16 mouse cellular contexts compared by ENCODE assay signal in genomic region chr17:27004903-27005485, GRCm38 (mm10). TPM values are rescaled to one million over a fixed set of nuclear protein-coding genes. Genes with fewer than 3 reads are reported as not detected.
DNase-seq lines count a peak whose midpoint lies in the region; ATAC-seq and TF ChIP-seq lines count a peak whose summit lies in the region.
"Had no signal": no experiment of that assay in that cellular context is flagged by ENCODE, and none has a peak within 500 bp of the region (broad histone marks: within the 10 kb centered on the region; RNA-seq: fewer than 3 reads in every experiment).

No protein-coding gene starts in this region.

- WGBS in heart, embryonic 12.5 days, result 25% methylated on average over 19 of the region's 19 CpGs
- WGBS in lung, embryonic 15.5 days, result 30% methylated on average over 19 of the region's 19 CpGs
- 61% methylated on average over 19 of the region's 19 CpGs for WGBS in olfactory bulb, adult 2 months
- 32% methylated on average over 19 of the region's 19 CpGs for WGBS in kidney, embryonic 14.5 days
- 57% methylated on average over 19 of the region's 19 CpGs for WGBS in forebrain, embryonic 16.5 days

- no peak for DNase-seq in heart, adult 8-10 months (ENCODE audit: low spot score)
- no peak for DNase-seq in lung, postnatal 14 days
- peak; percentile 39 for DNase-seq in R1 (ENCODE audit: low read depth, low spot score)
- DNase-seq: cerebellum, adult 11-12 months had no signal

- peaks cover 11% of the 10 kb centered on the region; the same call in 1 of the 2 replicates for H3K27me3 ChIP-seq in heart, embryonic 12.5 days (replicated peaks)
- 0 out of 2 replicates have a peak, but pooled peaks cover 5% of the 10 kb centered on the region for H3K27me3 ChIP-seq in lung, embryonic 15.5 days
- H3K27me3 ChIP-seq in kidney, embryonic 14.5 days (ENCODE audit: control insufficient read depth, insufficient read depth, low read length), result no peaks in the 10 kb centered on the region
- no peaks in the 10 kb centered on the region for H3K27me3 ChIP-seq in forebrain, embryonic 16.5 days (replicated peaks; ENCODE audit: control insufficient read depth, insufficient read depth, low read length)
- H3K27me3 ChIP-seq: CH12.LX; midbrain, embryonic 13.5 days; neural tube, embryonic 13.5 days; Patski had no signal

- H3K4me3 ChIP-seq in heart, embryonic 12.5 days, result no peak overlapping the region
- no peak overlapping the region for H3K4me3 ChIP-seq in lung, embryonic 15.5 days
- H3K4me3 ChIP-seq in olfactory bulb, adult 2 months (ENCODE audit: insufficient read depth, low read depth, low read length), result no peak overlapping the region
- H3K4me3 ChIP-seq in kidney, embryonic 14.5 days (ENCODE audit: low read length), result no peak overlapping the region
- H3K4me3 ChIP-seq in forebrain, embryonic 16.5 days (replicated peaks; ENCODE audit: low read length), result no peak overlapping the region
- H3K4me3 ChIP-seq: forebrain, embryonic 10.5 days; hindbrain, embryonic 10.5 days; liver, embryonic 12.5 days; midbrain, embryonic 13.5 days; neural tube, embryonic 13.5 days had no signal

- ATAC-seq in heart, embryonic 12.5 days (ENCODE audit: insufficient number of reproducible peaks, low FRiP score), result no peak
- no peak for ATAC-seq in lung, embryonic 15.5 days (ENCODE audit: borderline replicate concordance, extremely low read depth, low FRiP score, low TSS enrichment)
- no peak for ATAC-seq in kidney, embryonic 14.5 days (ENCODE audit: low FRiP score, low TSS enrichment)
- ATAC-seq in forebrain, embryonic 16.5 days, result no peak
- ATAC-seq: liver, embryonic 12.5 days; midbrain, embryonic 13.5 days; Patski had no signal

- peaks cover 8% of the 10 kb centered on the region; the same call in 1 of the 2 replicates for H3K4me1 ChIP-seq in heart, embryonic 12.5 days (replicated peaks)
- peaks cover 3% of the 10 kb centered on the region; the same call in 1 of the 2 replicates for H3K4me1 ChIP-seq in lung, embryonic 15.5 days
- peaks cover 28% of the 10 kb centered on the region for H3K4me1 ChIP-seq in olfactory bulb, adult 2 months (ENCODE audit: control insufficient read depth, insufficient read depth, low read length)
- no peaks in the 10 kb centered on the region for H3K4me1 ChIP-seq in kidney, embryonic 14.5 days (ENCODE audit: control insufficient read depth, insufficient read depth, low read length)
- H3K4me1 ChIP-seq in forebrain, embryonic 16.5 days (replicated peaks; ENCODE audit: control insufficient read depth, insufficient read depth, low read length), result no peaks in the 10 kb centered on the region
- H3K4me1 ChIP-seq: liver, embryonic 12.5 days; midbrain, embryonic 13.5 days had no signal

- TF ChIP-seq POLR2A in olfactory bulb, adult 2 months (IDR thresholded peaks at IDR 0.05; ENCODE audit: insufficient read depth, low read depth, low read length), result no peak

- no peak overlapping the region for H3K9ac ChIP-seq in heart, embryonic 12.5 days
- no peak overlapping the region for H3K9ac ChIP-seq in lung, embryonic 15.5 days
- no peak overlapping the region for H3K9ac ChIP-seq in kidney, embryonic 14.5 days (ENCODE audit: low read depth, low read length)
- H3K9ac ChIP-seq in forebrain, embryonic 16.5 days (replicated peaks; ENCODE audit: low read depth, low read length), result no peak overlapping the region
- H3K9ac ChIP-seq: liver, embryonic 12.5 days; midbrain, embryonic 13.5 days; neural tube, embryonic 13.5 days had no signal

- TF ChIP-seq CTCF in olfactory bulb, adult 2 months (IDR thresholded peaks at IDR 0.05; ENCODE audit: insufficient read depth, low read depth, low read length), result no peak

- H3K4me2 ChIP-seq in heart, embryonic 12.5 days, result peak overlapping the region; percentile 23; the same call in 1 of the 2 replicates
- H3K4me2 ChIP-seq in lung, embryonic 15.5 days, result peak overlapping the region; percentile 3; the same call in 1 of the 2 replicates
- H3K4me2 ChIP-seq in kidney, embryonic 14.5 days (replicated peaks; ENCODE audit: low read depth, low read length), result no peak overlapping the region
- no peak overlapping the region for H3K4me2 ChIP-seq in forebrain, embryonic 16.5 days (ENCODE audit: low read length)
- H3K4me2 ChIP-seq: liver, embryonic 12.5 days; midbrain, embryonic 13.5 days; neural tube, embryonic 13.5 days had no signal

- no peaks in the 10 kb centered on the region for H3K36me3 ChIP-seq in heart, embryonic 12.5 days
- no peaks in the 10 kb centered on the region for H3K36me3 ChIP-seq in lung, embryonic 15.5 days
- H3K36me3 ChIP-seq in kidney, embryonic 14.5 days (ENCODE audit: control insufficient read depth, insufficient read depth, low read length), result no peaks in the 10 kb centered on the region
- no peaks in the 10 kb centered on the region for H3K36me3 ChIP-seq in forebrain, embryonic 16.5 days (ENCODE audit: control insufficient read depth, insufficient read depth)
- H3K36me3 ChIP-seq: forebrain, embryonic 10.5 days; hindbrain, embryonic 10.5 days; liver, embryonic 12.5 days; midbrain, embryonic 13.5 days; neural tube, embryonic 13.5 days had no signal

- no peaks in the 10 kb centered on the region for H3K9me3 ChIP-seq in heart, embryonic 12.5 days (replicated peaks)
- H3K9me3 ChIP-seq in lung, embryonic 15.5 days, result no peaks in the 10 kb centered on the region
- no peaks in the 10 kb centered on the region for H3K9me3 ChIP-seq in kidney, embryonic 14.5 days (ENCODE audit: control insufficient read depth, low read length)
- H3K9me3 ChIP-seq in forebrain, embryonic 16.5 days (ENCODE audit: control insufficient read depth, low read length), result no peaks in the 10 kb centered on the region
- H3K9me3 ChIP-seq: forebrain, embryonic 10.5 days; hindbrain, embryonic 10.5 days; liver, embryonic 12.5 days; midbrain, embryonic 13.5 days; neural tube, embryonic 13.5 days had no signal

- H3K27ac ChIP-seq in heart, embryonic 12.5 days (ENCODE audit: poor library complexity, severe bottlenecking), result no peak overlapping the region
- H3K27ac ChIP-seq in lung, embryonic 15.5 days, result no peak overlapping the region
- H3K27ac ChIP-seq in olfactory bulb, adult 2 months (ENCODE audit: insufficient read depth, low read depth, low read length), result peak overlapping the region; percentile 23; the same call in 1 of the 2 replicates
- H3K27ac ChIP-seq in kidney, embryonic 14.5 days (ENCODE audit: low read depth, low read length), result no peak overlapping the region
- H3K27ac ChIP-seq in forebrain, embryonic 16.5 days (ENCODE audit: low read length), result no peak overlapping the region
- H3K27ac ChIP-seq: forebrain, embryonic 10.5 days; hindbrain, embryonic 10.5 days; liver, embryonic 12.5 days; midbrain, embryonic 13.5 days; neural tube, embryonic 13.5 days had no signal

RNA-seq across cellular contexts. Expression of gene Bak1, which starts 23.8 kb away (rescaled TPM):
- polyA plus RNA-seq in heart, embryonic 12.5 days (2016; fragmentation: Nextera tagmentation; extraction: Ambion mirVana), result 4.3 and 5.8 TPM in 2 replicates
- total RNA-seq in heart, adult 8-10 months (2022), result 10 to 100 TPM; 11.0 to 15.9 (median 13.7) TPM
- polyA plus RNA-seq in lung, embryonic 15.5 days (2015; fragmentation: Nextera tagmentation; extraction: Ambion mirVana), result 5.2 and 6.0 TPM in 2 replicates
- polyA plus RNA-seq in olfactory bulb, adult 2 months (2012; ENCODE audit: insufficient read depth, insufficient read length, low replicate concordance, missing spikeins), result not detected in 2 replicates
- 11.1 and 16.0 TPM in 2 replicates for polyA plus RNA-seq in kidney, embryonic 14.5 days (2014; fragmentation: Nextera tagmentation; extraction: Ambion mirVana)
- polyA plus RNA-seq in forebrain, embryonic 16.5 days (2015; fragmentation: Nextera tagmentation; extraction: Ambion mirVana), result 2.2 and 2.7 TPM in 2 replicates

RNA-seq across cellular contexts. Expression of gene Zbtb9, which starts 32.0 kb away (rescaled TPM):
- 10.3 and 10.7 TPM in 2 replicates for polyA plus RNA-seq in heart, embryonic 12.5 days (2016; fragmentation: Nextera tagmentation; extraction: Ambion mirVana)
- 1 to 10 TPM in 3 of 4 experiments, not detected in 1; 1.5 to 3.4 (median 2.2) TPM for total RNA-seq in heart, adult 8-10 months (2022)
- 16.3 and 16.9 TPM in 2 replicates for polyA plus RNA-seq in lung, embryonic 15.5 days (2015; fragmentation: Nextera tagmentation; extraction: Ambion mirVana)
- polyA plus RNA-seq in olfactory bulb, adult 2 months (2012; ENCODE audit: insufficient read depth, insufficient read length, low replicate concordance, missing spikeins), result 109 TPM in 1 of 2 replicates, not detected in the other
- polyA plus RNA-seq in kidney, embryonic 14.5 days (2014; fragmentation: Nextera tagmentation; extraction: Ambion mirVana), result 6.3 and 12.8 TPM in 2 replicates
- 17.5 and 19.1 TPM in 2 replicates for polyA plus RNA-seq in forebrain, embryonic 16.5 days (2015; fragmentation: Nextera tagmentation; extraction: Ambion mirVana)

RNA-seq across cellular contexts. Expression of gene Itpr3, which starts 52.1 kb away (rescaled TPM):
- 3.1 and 4.4 TPM in 2 replicates for polyA plus RNA-seq in heart, embryonic 12.5 days (2016; fragmentation: Nextera tagmentation; extraction: Ambion mirVana)
- total RNA-seq in heart, adult 8-10 months (2022), result 1 to 10 TPM; 5.0 to 8.7 (median 6.8) TPM
- 4.7 and 4.9 TPM in 2 replicates for polyA plus RNA-seq in lung, embryonic 15.5 days (2015; fragmentation: Nextera tagmentation; extraction: Ambion mirVana)
- not detected in 2 replicates for polyA plus RNA-seq in olfactory bulb, adult 2 months (2012; ENCODE audit: insufficient read depth, insufficient read length, low replicate concordance, missing spikeins)
- 5.3 and 9.9 TPM in 2 replicates for polyA plus RNA-seq in kidney, embryonic 14.5 days (2014; fragmentation: Nextera tagmentation; extraction: Ambion mirVana)
- polyA plus RNA-seq in forebrain, embryonic 16.5 days (2015; fragmentation: Nextera tagmentation; extraction: Ambion mirVana), result 0.63 and 0.73 TPM in 2 replicates

Comparison
In these comparisons a context has a peak if more than half of its experiments do, and no peak if none do; other contexts are left out.
1. H3K4me2 ChIP-seq: peak in heart, embryonic 12.5 days (single experiment) and lung, embryonic 15.5 days (single experiment); none in kidney, embryonic 14.5 days (single experiment) and forebrain, embryonic 16.5 days (single experiment).